27 mouse cellular contexts compared by ENCODE assay signal in genomic region chr1:22270131-22270530, GRCm38 (mm10).
"Had no signal": no experiment of that assay in that cellular context is flagged by ENCODE, and none has a peak within 500 bp of the region (broad histone marks: within the 10 kb centered on the region; RNA-seq: fewer than 3 reads in every experiment).

No protein-coding gene starts in this region.

- DNase-seq: liver; liver, embryonic 13.5 days; liver, postnatal 0 days; lung, adult 18-20 months; lung, adult 2 months; lung, embryonic 14.5 days; lung, postnatal 10 days; lung, postnatal 14 days; lung, postnatal 36 days; lung, postnatal 4 days; midbrain, embryonic 14.5 days had no signal

- H3K4me3 ChIP-seq: limb, embryonic 10.5 days; limb, embryonic 12.5 days; limb, embryonic 13.5 days; limb, embryonic 15.5 days; liver, embryonic 12.5 days; liver, embryonic 13.5 days; liver, embryonic 15.5 days; lung, embryonic 15.5 days; megakaryocyte, embryonic 14.5 days; midbrain, embryonic 10.5 days; midbrain, embryonic 12.5 days; midbrain, embryonic 13.5 days; midbrain, embryonic 15.5 days; myocyte; neural tube, embryonic 12.5 days had no signal

- H3K27ac ChIP-seq: limb, embryonic 10.5 days; limb, embryonic 12.5 days; limb, embryonic 13.5 days; limb, embryonic 15.5 days; liver, embryonic 12.5 days; liver, embryonic 13.5 days; liver, embryonic 14.5 days; liver, embryonic 15.5 days; lung, embryonic 15.5 days; macrophage; midbrain, embryonic 10.5 days; midbrain, embryonic 12.5 days; midbrain, embryonic 13.5 days; midbrain, embryonic 15.5 days; neural tube, embryonic 12.5 days had no signal
